Mouse (Mus musculus): ENCODE measurements around the gene Atp5l. TPM values are rescaled to one million over a fixed set of nuclear protein-coding genes. Genes with fewer than 3 reads are reported as not detected.

Atp5l gene
- total and polyA plus RNA-seq, 2 experiments from 2014 or later, result 688 to 2,678 TPM

GRCm38 (mm10) chr9:44965126-44965832 is 44.7 kb upstream of the Atp5l start, which contains the start of gene Ube4a:
Gene Ube4a (minus strand): TSS chr9:44965600.
- H3K27ac ChIP-seq (ENCODE audit: low read depth), result peak within 1 kb of the TSS; percentile 78
- H3K27me3 ChIP-seq (ENCODE audit: control insufficient read depth, insufficient read depth, low read length), result 0 out of 2 replicates have a peak, but pooled peaks cover 2% of the 10 kb centered on the region
- no peak for TF ChIP-seq EP300 (IDR thresholded peaks at IDR 0.05; ENCODE audit: low read depth)
- TF ChIP-seq CTCF (IDR thresholded peaks at IDR 0.05; ENCODE audit: low read depth), result no peak
- H3K4me2 ChIP-seq (ENCODE audit: low read depth, low read length), result peak within 1 kb of the TSS; percentile 88
- H3K9me3 ChIP-seq (replicated peaks; ENCODE audit: control insufficient read depth, low read length), result no peaks in the 10 kb centered on the region
- H3K36me3 ChIP-seq (replicated peaks; ENCODE audit: control insufficient read depth, insufficient read depth, low read length), result peaks cover 13% of the 10 kb centered on the region
- H3K9ac ChIP-seq (replicated peaks; ENCODE audit: low read depth, low read length), result peak within 1 kb of the TSS; percentile 84
- H3K4me3 ChIP-seq (ENCODE audit: low read depth, low read length), result peak within 1 kb of the TSS; percentile 91
- under 1% methylated on average over 39 of the region's 39 CpGs for WGBS
- no peaks in the 10 kb centered on the region for H3K4me1 ChIP-seq (ENCODE audit: control insufficient read depth, insufficient read depth)
- peak; percentile 96 for ATAC-seq (ENCODE audit: insufficient read depth, low read depth)
- peak; percentile 97 for DNase-seq (ENCODE audit: low spot score)

GRCm38 (mm10) chr9:44954432-44954831 is 33.9 kb upstream of the Atp5l start:
- Histone ChIP-seq H3K27me3 (ENCODE audit: control insufficient read depth, insufficient read depth, low read length) (no peaks in the 10 kb centered on the region), H3K4me1 (ENCODE audit: control insufficient read depth, insufficient read depth) (no peaks in the 10 kb centered on the region), H3K9ac (replicated peaks; ENCODE audit: low read depth, low read length) (no peak overlapping the region), H3K4me2 (ENCODE audit: low read depth, low read length) (no peak overlapping the region), H3K4me3 (ENCODE audit: low read depth, low read length) (no peak overlapping the region), H3K27ac (ENCODE audit: low read depth) (no peak overlapping the region), H3K36me3 (replicated peaks; ENCODE audit: control insufficient read depth, insufficient read depth, low read length) (peaks cover 86% of the 10 kb centered on the region), H3K9me3 (replicated peaks; ENCODE audit: control insufficient read depth, low read length) (no peaks in the 10 kb centered on the region)
- ATAC-seq (ENCODE audit: insufficient read depth, low read depth) (no peak), DNase-seq (ENCODE audit: low spot score) (no peak)
- 87% methylated on average over 3 of the region's 3 CpGs for WGBS
- no peak for TF ChIP-seq EP300 (IDR thresholded peaks at IDR 0.05; ENCODE audit: low read depth)
- no peak for TF ChIP-seq CTCF (IDR thresholded peaks at IDR 0.05; ENCODE audit: low read depth)

GRCm38 (mm10) chr9:44947836-44948235 is 27.3 kb upstream of the Atp5l start:
- no peak overlapping the region for H3K4me3 ChIP-seq (ENCODE audit: low read depth, low read length)
- 91% methylated on average over 5 of the region's 5 CpGs for WGBS
- no peak for DNase-seq (ENCODE audit: low spot score)
- peaks cover 93% of the 10 kb centered on the region for H3K36me3 ChIP-seq (replicated peaks; ENCODE audit: control insufficient read depth, insufficient read depth, low read length)
- H3K4me1 ChIP-seq (ENCODE audit: control insufficient read depth, insufficient read depth), result no peaks in the 10 kb centered on the region
- H3K9me3 ChIP-seq (replicated peaks; ENCODE audit: control insufficient read depth, low read length), result no peaks in the 10 kb centered on the region
- TF ChIP-seq CTCF (IDR thresholded peaks at IDR 0.05; ENCODE audit: low read depth) (no peak), EP300 (IDR thresholded peaks at IDR 0.05; ENCODE audit: low read depth) (no peak)
- ATAC-seq (ENCODE audit: insufficient read depth, low read depth), result no peak
- no peaks in the 10 kb centered on the region for H3K27me3 ChIP-seq (ENCODE audit: control insufficient read depth, insufficient read depth, low read length)
- no peak overlapping the region for H3K27ac ChIP-seq (ENCODE audit: low read depth)
- H3K9ac ChIP-seq (replicated peaks; ENCODE audit: low read depth, low read length), result no peak overlapping the region
- H3K4me2 ChIP-seq (ENCODE audit: low read depth, low read length), result no peak overlapping the region

- Histone ChIP-seq H3K4me2 (ENCODE audit: low read depth, low read length) (no peak overlapping the region), H3K4me3 (ENCODE audit: low read depth, low read length) (no peak overlapping the region), H3K9me3 (replicated peaks; ENCODE audit: control insufficient read depth, low read length) (no peaks in the 10 kb centered on the region), H3K4me1 (ENCODE audit: control insufficient read depth, insufficient read depth) (0 out of 2 replicates have a peak, but pooled peaks cover 4% of the 10 kb centered on the region), H3K36me3 (replicated peaks; ENCODE audit: control insufficient read depth, insufficient read depth, low read length) (peaks cover 85% of the 10 kb centered on the region), H3K27me3 (ENCODE audit: control insufficient read depth, insufficient read depth, low read length) (no peaks in the 10 kb centered on the region), H3K9ac (replicated peaks; ENCODE audit: low read depth, low read length) (no peak overlapping the region), H3K27ac (ENCODE audit: low read depth) (no peak overlapping the region)
- ATAC-seq (ENCODE audit: insufficient read depth, low read depth) (no peak), DNase-seq (ENCODE audit: low spot score) (no peak)
- no peak for TF ChIP-seq EP300 (IDR thresholded peaks at IDR 0.05; ENCODE audit: low read depth)
- TF ChIP-seq CTCF (IDR thresholded peaks at IDR 0.05; ENCODE audit: low read depth), result no peak
- WGBS, result 91% methylated on average over 7 of the region's 7 CpGs
These were observed 25.7 kb upstream of the Atp5l start for GRCm38 (mm10) chr9:44946185-44946695.

- 89% methylated on average over 4 of the region's 4 CpGs for WGBS
- peak; percentile 63; the same call in 1 of the 2 replicates for ATAC-seq (ENCODE audit: insufficient read depth, low read depth)
- Histone ChIP-seq H3K27ac (ENCODE audit: low read depth) (peak overlapping the region; percentile 78), H3K4me1 (ENCODE audit: control insufficient read depth, insufficient read depth) (0 out of 2 replicates have a peak, but pooled peaks cover 4% of the 10 kb centered on the region), H3K4me3 (ENCODE audit: low read depth, low read length) (no peak overlapping the region), H3K27me3 (ENCODE audit: control insufficient read depth, insufficient read depth, low read length) (no peaks in the 10 kb centered on the region), H3K36me3 (replicated peaks; ENCODE audit: control insufficient read depth, insufficient read depth, low read length) (peaks cover 83% of the 10 kb centered on the region), H3K9ac (replicated peaks; ENCODE audit: low read depth, low read length) (no peak overlapping the region), H3K4me2 (ENCODE audit: low read depth, low read length) (no peak overlapping the region), H3K9me3 (replicated peaks; ENCODE audit: control insufficient read depth, low read length) (no peaks in the 10 kb centered on the region)
- peak; percentile 44 for DNase-seq (ENCODE audit: low spot score)
- no peak for TF ChIP-seq EP300 (IDR thresholded peaks at IDR 0.05; ENCODE audit: low read depth)
- no peak for TF ChIP-seq CTCF (IDR thresholded peaks at IDR 0.05; ENCODE audit: low read depth)
These were observed 21.9 kb upstream of the Atp5l start for GRCm38 (mm10) chr9:44942421-44942820.

All from heart, postnatal 0 days (tissue).